Mouse (Mus musculus) kidney, postnatal 0 days (tissue): ENCODE data around the gene Kcnj9. TPM values are rescaled to one million over a fixed set of nuclear protein-coding genes. Genes with fewer than 3 reads are reported as not detected.

Source experiments
- ATAC-seq: fragments of 200-750 bp; cut with Nextera tagmentation; replicated peaks from 2 replicates; pipeline ENCODE4 v1.8.0; 2017; ENCODE audit warnings: low read depth, moderate number of reproducible peaks, moderate TSS enrichment, moderate library complexity; ENCODE audit not compliant: low FRiP score
- DNase-seq: peaks from one replicate; pipeline ENCODE4 v3.0.0-alpha.2; 2016; ENCODE audit warnings: low spot score
- H3K27ac ChIP-seq: fragments of 300-500 bp; sonication (generic); 2 replicates; pipeline ENCODE4 v1.5.1; 2014; ENCODE audit warnings: mild to moderate bottlenecking
- H3K27me3 ChIP-seq: fragments of 300-500 bp; sonication (generic); 2 replicates; pipeline ENCODE4 v1.6.1; 2014; ENCODE audit warnings: low read length, mixed read lengths; ENCODE audit not compliant: insufficient read depth
- H3K36me3 ChIP-seq: fragments of 300-500 bp; sonication (generic); 2 replicates; pipeline ENCODE4 v1.6.1; 2014; ENCODE audit warnings: low read length, mixed read lengths; ENCODE audit not compliant: insufficient read depth
- H3K4me1 ChIP-seq: fragments of 300-500 bp; sonication (generic); replicated peaks from 2 replicates; pipeline ENCODE4 v1.6.1; 2014; ENCODE audit warnings: antibody characterized with exemption, low read length, mixed read lengths; ENCODE audit not compliant: insufficient read depth
- H3K4me2 ChIP-seq: fragments of 300-500 bp; sonication (generic); 2 replicates; pipeline ENCODE4 v1.6.1; 2014; ENCODE audit warnings: mild to moderate bottlenecking, low read length, moderate library complexity, mixed read lengths
- H3K4me3 ChIP-seq: fragments of 300-500 bp; sonication (generic); replicated peaks from 2 replicates; pipeline ENCODE4 v1.5.1; 2014; ENCODE audit warnings: low read depth, low read length
- H3K9ac ChIP-seq: fragments of 300-500 bp; sonication (generic); 2 replicates; pipeline ENCODE4 v1.6.1; 2014; ENCODE audit warnings: low read depth, low read length
- H3K9me3 ChIP-seq: fragments of 300-500 bp; sonication (generic); replicated peaks from 2 replicates; pipeline ENCODE4 v1.6.1; 2016; ENCODE audit warnings: low read length, inconsistent platforms, mixed read lengths
- CTCF ChIP-seq: IDR thresholded peaks from 2 replicates; pipeline ENCODE4 v1.5.1; 2016; ENCODE audit warnings: antibody characterized with exemption, low read depth, mild to moderate bottlenecking, moderate library complexity
- WGBS: fragments of 180-500 bp; shearing (Covaris S2); extraction: QIAGEN DNeasy Blood & Tissue Kit; methylation state at CpG from one replicate; pipeline ENCODE4 v1.1.7; 2014; 5-methylcytosine and 5-hydroxymethylcytosine counted together
- polyA plus RNA-seq: library from polyadenylated mRNA; unstranded; fragments of >200 nt; fragmentation: Nextera tagmentation; extraction: Ambion mirVana; gene quantifications from 2 replicates; pipeline ENCODE4 v1.2.1, GENCODE M21; 2015

Kcnj9 gene
- polyA plus RNA-seq, 1 experiment from 2014 or later = 0.03 TPM

DNA sequence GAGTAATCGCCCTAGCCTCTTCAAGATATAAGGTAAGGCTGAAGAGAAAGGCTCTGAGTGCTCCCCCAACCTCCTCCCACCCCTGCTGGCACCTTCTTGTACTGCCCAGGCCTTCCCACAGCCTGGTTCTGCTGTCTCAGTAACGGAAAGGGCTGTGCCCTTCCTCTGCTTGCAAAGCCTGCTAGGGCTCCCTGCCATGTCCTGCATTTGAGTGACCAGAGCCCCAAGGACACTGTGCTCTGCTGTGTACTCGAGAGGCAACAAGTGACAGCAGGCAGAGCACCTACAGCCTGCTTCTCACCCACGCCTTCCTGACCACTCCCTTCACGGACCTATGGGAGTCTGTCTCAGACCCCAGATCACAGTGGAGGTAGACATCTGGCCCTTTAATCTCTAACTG, 28.9 kb downstream of the Kcnj9 start:
- no peak for ATAC-seq
- no peaks in the 10 kb centered on the region for H3K36me3 ChIP-seq
- no peaks in the 10 kb centered on the region for H3K9me3 ChIP-seq
- H3K27me3 ChIP-seq = no peaks in the 10 kb centered on the region
- H3K9ac ChIP-seq = no peak overlapping the region
- WGBS = 69% methylated on average over 5 of the region's 5 CpGs
- no peak overlapping the region for H3K4me2 ChIP-seq
- DNase-seq = no peak
- TF ChIP-seq CTCF = no peak
- no peak overlapping the region for H3K27ac ChIP-seq
- H3K4me1 ChIP-seq = 0 out of 2 replicates have a peak, but pooled peaks cover 2% of the 10 kb centered on the region
- H3K4me3 ChIP-seq = no peak overlapping the region

DNA sequence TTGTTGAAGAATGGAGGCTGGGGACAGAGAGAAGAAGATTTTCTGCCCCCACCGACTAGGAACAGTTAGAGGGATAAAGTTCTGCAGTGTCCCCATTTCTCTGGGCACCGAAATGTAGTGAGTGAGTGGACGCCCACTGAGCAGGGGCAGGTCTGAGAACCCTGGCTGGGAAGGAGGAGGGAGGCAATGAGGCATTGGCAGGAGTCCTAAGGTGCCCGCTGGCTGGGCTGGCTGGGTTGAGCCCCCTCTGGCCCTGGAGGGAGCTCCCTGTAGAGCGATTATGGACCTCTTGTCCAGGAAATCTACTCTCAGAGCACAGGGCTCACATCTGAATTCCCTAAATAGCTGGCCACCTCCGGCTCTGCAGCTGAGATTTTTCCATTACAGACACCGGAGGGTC, 29.6 kb downstream of the Kcnj9 start:
- no peaks in the 10 kb centered on the region for H3K27me3 ChIP-seq
- 66% methylated on average over 7 of the region's 7 CpGs for WGBS
- H3K27ac ChIP-seq = no peak overlapping the region
- no peak overlapping the region for H3K4me2 ChIP-seq
- no peaks in the 10 kb centered on the region for H3K9me3 ChIP-seq
- no peak overlapping the region for H3K9ac ChIP-seq
- H3K4me3 ChIP-seq = no peak overlapping the region
- TF ChIP-seq CTCF = no peak
- DNase-seq = no peak
- no peak for ATAC-seq
- H3K4me1 ChIP-seq = 0 out of 2 replicates have a peak, but pooled peaks cover 2% of the 10 kb centered on the region
- no peaks in the 10 kb centered on the region for H3K36me3 ChIP-seq

DNA sequence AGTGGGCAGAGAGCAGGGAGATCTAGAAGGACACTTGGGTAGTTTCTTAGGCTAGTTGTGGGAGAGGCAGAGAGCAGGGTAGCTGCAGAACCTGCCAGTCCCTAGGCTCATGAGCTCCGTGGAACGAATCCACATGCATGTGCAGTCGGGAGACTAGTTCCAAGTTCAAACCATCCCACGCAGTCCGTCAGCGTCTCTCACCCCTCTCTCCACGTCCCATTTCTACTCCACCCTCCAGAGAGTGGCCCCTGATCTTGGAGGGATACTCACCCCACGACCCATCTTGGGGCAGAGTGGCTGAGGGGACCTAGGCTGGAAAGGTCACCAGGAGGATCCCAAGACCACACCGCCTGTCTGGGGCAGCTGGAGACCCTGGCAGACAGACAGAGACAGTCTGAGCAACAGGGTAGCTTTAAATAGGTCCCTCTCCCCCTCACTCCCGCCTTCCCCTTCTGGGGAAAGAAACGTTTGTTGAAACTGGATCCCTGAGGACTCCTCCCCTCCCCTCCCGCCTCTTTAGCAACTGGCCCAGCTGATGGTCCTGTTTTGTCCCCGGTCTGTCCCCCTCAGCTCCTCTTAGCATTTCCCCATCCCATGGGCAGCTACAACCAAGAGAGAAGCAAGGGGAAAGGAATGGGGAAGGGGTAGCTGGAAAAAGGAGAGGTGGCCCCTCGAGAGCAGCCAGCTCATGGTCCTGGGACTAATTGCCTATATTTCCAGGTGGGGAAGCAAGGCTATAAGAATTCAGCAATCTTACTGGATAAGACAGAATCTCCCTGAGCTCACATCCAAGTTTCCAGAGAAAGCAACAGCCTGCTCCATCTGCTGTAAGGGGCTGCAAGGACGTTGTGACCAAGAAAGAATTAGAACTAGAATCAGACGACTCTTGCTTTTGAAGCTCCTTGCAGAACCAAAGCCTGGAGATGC, 31.2 kb downstream of the Kcnj9 start, which contains the start of gene Atp1a2:
TSS of gene Atp1a2 (minus strand) at position 454 of the 927 bp plus-strand sequence.
- Histone ChIP-seq H3K27me3 (no peaks in the 10 kb centered on the region), H3K36me3 (no peaks in the 10 kb centered on the region), H3K4me1 (0 out of 2 replicates have a peak, but pooled peaks cover 5% of the 10 kb centered on the region), H3K27ac (peak within 1 kb of the TSS; percentile 54), H3K4me2 (peak within 1 kb of the TSS; percentile 52), H3K4me3 (peak within 1 kb of the TSS; percentile 16), H3K9me3 (no peaks in the 10 kb centered on the region), H3K9ac (peak within 1 kb of the TSS; percentile 31; the same call in 1 of the 2 replicates)
- peak; percentile 53; the same call in 1 of the 2 replicates for ATAC-seq
- DNase-seq = peak; percentile 86
- WGBS = 7% methylated on average over 16 of the region's 16 CpGs
- TF ChIP-seq CTCF = no peak

DNA sequence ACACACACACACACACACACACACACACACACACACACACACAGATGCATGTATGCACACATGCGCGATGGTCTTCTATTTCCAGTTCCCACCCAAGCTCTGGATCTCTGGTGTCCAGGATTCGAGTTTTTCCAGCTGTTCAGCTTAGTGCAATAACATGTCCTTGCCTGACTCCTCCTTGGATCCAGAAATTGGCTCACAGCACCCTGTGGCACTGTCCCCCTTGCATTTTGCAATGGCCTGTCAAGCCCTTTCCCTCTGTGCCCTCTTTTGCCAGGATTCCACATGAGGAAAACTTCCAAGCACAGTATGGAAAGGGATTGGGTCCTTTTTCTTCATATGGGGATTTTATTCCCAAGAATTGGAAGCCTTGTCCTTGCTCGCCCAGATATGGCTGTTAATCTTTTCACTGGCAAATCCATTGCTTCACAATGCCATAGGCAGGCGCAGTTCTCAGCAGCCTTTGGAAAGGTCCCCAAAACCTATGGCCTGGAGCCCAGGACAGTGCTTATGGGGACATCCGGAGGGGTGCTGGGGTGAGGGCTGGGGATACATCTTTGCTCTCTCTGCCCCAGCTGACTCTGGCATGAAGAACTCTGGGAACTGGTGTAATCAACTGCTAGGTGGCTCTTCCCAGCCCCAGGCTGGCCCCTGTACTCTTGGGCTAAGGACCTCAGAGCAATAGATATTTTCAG, 32.2 kb downstream of the Kcnj9 start:
- Histone ChIP-seq H3K4me1 (0 out of 2 replicates have a peak, but pooled peaks cover 7% of the 10 kb centered on the region), H3K9me3 (no peaks in the 10 kb centered on the region), H3K4me2 (peak overlapping the region; percentile 52), H3K27ac (peak overlapping the region; percentile 54; the same call in 1 of the 2 replicates), H3K9ac (no peak overlapping the region), H3K4me3 (no peak overlapping the region), H3K27me3 (no peaks in the 10 kb centered on the region), H3K36me3 (no peaks in the 10 kb centered on the region)
- ATAC-seq = no peak
- DNase-seq = no peak
- WGBS = 69% methylated on average over 6 of the region's 6 CpGs
- TF ChIP-seq CTCF = no peak

DNA sequence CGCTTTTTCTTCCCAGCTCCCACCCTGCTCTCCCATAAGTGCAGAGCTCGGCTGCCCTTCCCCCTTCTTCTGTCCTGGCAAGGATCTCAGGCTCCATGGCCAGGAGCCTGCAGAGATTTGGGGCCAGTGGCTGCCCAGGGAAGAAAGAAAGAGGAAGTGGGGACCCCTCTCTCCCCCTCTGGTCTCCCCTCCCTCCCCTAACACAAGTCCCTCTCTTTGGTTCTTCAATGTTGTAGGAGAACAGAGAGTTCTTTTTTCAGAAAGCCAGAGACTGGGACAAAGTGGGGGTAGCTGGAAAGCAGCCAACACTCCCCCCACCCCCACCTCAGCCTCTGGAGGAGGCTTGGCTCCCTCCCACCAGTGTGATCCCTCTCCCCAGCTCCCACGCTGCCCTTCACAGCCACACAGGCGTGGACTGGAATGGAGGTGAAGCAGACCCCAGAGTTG, 33.3 kb downstream of the Kcnj9 start:
- ATAC-seq (0 out of 2 replicates have a peak, but pooled peaks have one; percentile 3), DNase-seq (no peak)
- Histone ChIP-seq H3K9me3 (no peaks in the 10 kb centered on the region), H3K27me3 (no peaks in the 10 kb centered on the region), H3K4me1 (0 out of 2 replicates have a peak, but pooled peaks cover 7% of the 10 kb centered on the region), H3K4me3 (no peak overlapping the region), H3K36me3 (no peaks in the 10 kb centered on the region), H3K4me2 (no peak overlapping the region), H3K9ac (no peak overlapping the region), H3K27ac (no peak overlapping the region)
- WGBS = 58% methylated on average over 4 of the region's 4 CpGs
- TF ChIP-seq CTCF = no peak

DNA sequence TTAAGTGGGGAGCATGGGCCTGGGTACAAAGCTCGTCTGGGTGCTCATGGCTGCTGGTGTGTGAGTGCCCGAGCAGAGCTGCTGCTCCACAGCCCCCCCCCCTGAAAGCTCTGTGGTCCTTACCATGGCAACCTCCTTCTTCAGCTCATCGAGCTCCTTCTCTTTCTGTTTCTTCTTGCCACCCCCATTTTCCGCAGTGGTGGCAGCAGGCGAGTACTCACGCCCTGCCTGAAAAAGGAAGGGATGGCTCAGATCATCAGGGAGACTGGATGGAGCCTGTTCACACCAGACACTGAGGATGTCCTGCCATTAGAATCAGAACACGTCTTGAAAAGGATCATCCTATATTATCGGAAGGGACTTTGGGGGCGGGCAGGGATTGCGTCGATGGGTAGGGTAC, 35.7 kb downstream of the Kcnj9 start:
- Histone ChIP-seq H3K36me3 (no peaks in the 10 kb centered on the region), H3K27ac (no peak overlapping the region), H3K9me3 (no peaks in the 10 kb centered on the region), H3K4me1 (0 out of 2 replicates have a peak, but pooled peaks cover 7% of the 10 kb centered on the region), H3K4me3 (no peak overlapping the region), H3K4me2 (no peak overlapping the region), H3K27me3 (no peaks in the 10 kb centered on the region), H3K9ac (no peak overlapping the region)
- no peak for ATAC-seq
- WGBS = 92% methylated on average over 11 of the region's 11 CpGs
- DNase-seq = no peak
- TF ChIP-seq CTCF = no peak
